Mouse (Mus musculus) ovary, postnatal 36 days (tissue): ENCODE measurements around the gene Fbxo36.

Experiments
- DNase-seq: peaks from one replicate; pipeline ENCODE4 v3.0.0; 2022; ENCODE audit warnings: low spot score, mixed read lengths

Gene Fbxo36

GRCm38 (mm10) chr1:84839309-84840017 is at the start of gene Fbxo36:
Gene Fbxo36, plus strand, starts transcription at chr1:84839841.
- peak; percentile 92 for DNase-seq

GRCm38 (mm10) chr1:84791393-84791792 is 48.2 kb upstream of the Fbxo36 start:
- DNase-seq: no peak

- no peak for DNase-seq
Measured at GRCm38 (mm10) chr1:84795335-84795734, 44.3 kb upstream of the Fbxo36 start.

- DNase-seq: no peak
Measured at GRCm38 (mm10) chr1:84799166-84799565, 40.5 kb upstream of the Fbxo36 start.

GRCm38 (mm10) chr1:84803788-84804187 is 35.9 kb upstream of the Fbxo36 start:
- DNase-seq: no peak

GRCm38 (mm10) chr1:84817596-84817995 is 22.0 kb upstream of the Fbxo36 start:
- no peak for DNase-seq

GRCm38 (mm10) chr1:84825091-84825490 is 14.6 kb upstream of the Fbxo36 start:
- DNase-seq: no peak

GRCm38 (mm10) chr1:84837523-84838145 is 2.0 kb upstream of the Fbxo36 start:
- DNase-seq: no peak

GRCm38 (mm10) chr1:84838156-84838555 is 1.5 kb upstream of the Fbxo36 start:
- no peak for DNase-seq

GRCm38 (mm10) chr1:84838621-84839151 is 955 bp upstream of the Fbxo36 start:
- peak; percentile 62 for DNase-seq

- DNase-seq: no peak
Measured at GRCm38 (mm10) chr1:84840018-84840664, 500 bp downstream of the Fbxo36 start, which contains the start of gene Trip12. Gene Trip12, minus strand, starts transcription at chr1:84840516.

GRCm38 (mm10) chr1:84841061-84841460 is 1.4 kb downstream of the Fbxo36 start:
- no peak for DNase-seq

GRCm38 (mm10) chr1:84843366-84843765 is 3.7 kb downstream of the Fbxo36 start:
- no peak for DNase-seq

- DNase-seq: no peak
Measured at GRCm38 (mm10) chr1:84847698-84848097, 8.1 kb downstream of the Fbxo36 start.

- DNase-seq: no peak
Measured at GRCm38 (mm10) chr1:84848335-84848734, 8.7 kb downstream of the Fbxo36 start.

GRCm38 (mm10) chr1:84848801-84849455 is 9.3 kb downstream of the Fbxo36 start:
- no peak for DNase-seq

- DNase-seq: no peak
Measured at GRCm38 (mm10) chr1:84849804-84850203, 10.2 kb downstream of the Fbxo36 start.

- DNase-seq: no peak
Measured at GRCm38 (mm10) chr1:84850471-84850870, 10.8 kb downstream of the Fbxo36 start.

GRCm38 (mm10) chr1:84851512-84852235 is 12.0 kb downstream of the Fbxo36 start:
- no peak for DNase-seq

GRCm38 (mm10) chr1:84853721-84854120 is 14.1 kb downstream of the Fbxo36 start:
- no peak for DNase-seq

GRCm38 (mm10) chr1:84854966-84855365 is 15.3 kb downstream of the Fbxo36 start:
- no peak for DNase-seq

GRCm38 (mm10) chr1:84855756-84856155 is 16.1 kb downstream of the Fbxo36 start:
- no peak for DNase-seq
